Mouse (Mus musculus): Measurements from ENCODE around the gene Kalrn.

The Kalrn gene

DNA sequence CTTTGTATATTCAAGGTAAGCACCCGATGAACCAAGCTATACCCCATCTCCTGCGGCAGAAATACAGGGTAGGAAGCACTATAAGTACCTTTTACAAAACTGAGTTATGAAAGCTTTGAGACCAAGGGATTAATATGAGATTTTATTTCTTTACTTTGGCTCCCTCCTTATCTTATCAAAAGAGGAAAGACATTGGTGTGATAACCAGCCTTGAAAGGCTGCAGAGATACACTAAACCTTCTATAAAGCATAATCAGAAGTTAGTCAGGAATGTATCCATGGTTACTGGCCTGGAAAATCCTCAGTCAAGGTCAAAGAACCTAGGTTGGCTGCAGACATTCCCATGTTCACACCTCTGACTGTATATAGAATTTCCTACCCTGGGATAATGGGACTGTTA, 537.6 kb downstream of the Kalrn start:
- DNase-seq (ENCODE audit: low spot score), result no peak

DNA sequence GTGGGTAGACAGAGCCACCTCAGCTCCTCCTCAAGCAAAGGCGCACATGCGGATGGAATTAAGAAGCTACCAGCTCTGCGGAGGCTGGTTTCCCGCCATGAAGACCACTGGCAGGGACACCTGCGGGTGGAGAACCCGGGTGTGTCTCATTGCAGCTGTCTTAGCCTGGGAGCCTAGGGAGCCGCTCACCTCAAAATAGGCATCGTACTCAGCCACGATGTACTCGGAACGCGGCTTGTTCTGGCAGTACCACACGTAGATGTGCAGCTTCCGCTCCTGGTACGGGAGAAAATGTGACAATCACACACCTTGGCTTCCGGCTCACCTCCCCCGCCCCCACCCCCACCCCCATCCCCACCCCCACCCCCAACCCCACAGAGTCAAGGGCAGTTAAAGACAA, 539.1 kb downstream of the Kalrn start:
- no peak for DNase-seq (ENCODE audit: low spot score)

DNA sequence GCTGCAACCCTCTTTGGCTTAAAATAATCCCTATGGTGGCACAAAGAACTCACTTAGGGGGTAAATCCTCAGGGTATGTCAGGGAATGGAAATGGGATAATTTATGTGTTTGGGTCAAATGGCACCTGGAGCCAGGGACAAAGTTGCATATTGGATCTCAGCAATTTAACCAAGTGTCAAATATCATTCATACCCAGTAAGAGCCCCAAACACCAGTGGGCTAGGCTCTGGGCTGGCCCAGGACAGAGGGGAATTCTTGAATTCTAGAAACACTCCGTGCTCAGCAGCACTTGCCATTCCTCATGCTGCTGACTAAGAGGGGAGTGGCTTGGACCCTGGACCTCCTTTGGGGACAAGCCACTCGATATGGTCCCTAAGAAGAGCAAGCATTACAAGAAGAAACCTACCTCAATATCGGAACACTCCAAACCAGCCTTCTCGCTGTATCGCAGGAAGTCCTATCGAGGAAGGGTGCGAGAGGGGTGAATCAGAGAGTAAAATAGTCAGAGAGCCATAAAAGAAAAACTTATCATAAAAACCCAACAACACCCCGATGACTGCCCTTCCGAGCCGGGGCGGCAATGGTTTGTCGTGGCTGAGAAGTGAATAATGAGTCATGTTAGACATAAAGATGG, 541.2 kb downstream of the Kalrn start:
- DNase-seq (ENCODE audit: low spot score), result no peak

DNA sequence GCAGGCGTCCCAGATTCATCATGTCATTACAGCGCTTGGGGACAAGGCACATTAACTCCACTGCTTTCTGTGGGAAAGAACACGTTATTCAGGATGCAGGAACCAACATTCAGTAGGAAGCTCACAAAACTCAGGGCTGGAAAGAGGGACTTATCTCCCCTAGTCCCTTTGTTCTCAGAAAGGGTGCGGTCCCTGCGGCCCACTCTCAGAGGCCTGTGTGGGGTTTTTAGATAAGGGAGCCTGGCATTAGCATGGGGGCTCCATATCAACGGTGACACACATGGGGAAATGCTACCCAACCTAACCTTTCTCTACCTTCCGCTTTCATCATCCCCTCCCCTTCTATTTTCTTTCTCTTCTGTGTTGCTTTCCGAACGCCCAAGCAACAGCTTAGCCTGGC, 541.8 kb downstream of the Kalrn start:
- no peak for DNase-seq (ENCODE audit: low spot score)

DNA sequence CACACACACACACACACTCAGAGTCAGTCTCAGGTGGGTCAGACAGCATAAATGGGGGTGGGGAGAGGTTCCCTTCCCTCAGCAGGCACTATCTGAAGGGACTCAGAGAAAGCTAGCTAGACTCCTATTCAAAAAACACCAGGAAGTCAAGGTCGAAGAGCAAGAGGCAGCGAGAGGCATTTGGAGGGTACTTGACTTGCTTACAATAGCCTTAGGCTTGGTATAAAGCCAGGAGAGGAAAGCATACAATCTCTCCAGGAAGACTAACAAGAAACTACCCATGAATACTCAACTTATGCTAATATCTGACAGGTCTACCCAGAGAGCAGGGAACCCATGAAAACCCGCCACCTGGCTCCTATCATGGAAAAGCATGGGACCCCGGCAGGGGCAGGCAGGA, 543.0 kb downstream of the Kalrn start:
- no peak for DNase-seq (ENCODE audit: low spot score)

DNA sequence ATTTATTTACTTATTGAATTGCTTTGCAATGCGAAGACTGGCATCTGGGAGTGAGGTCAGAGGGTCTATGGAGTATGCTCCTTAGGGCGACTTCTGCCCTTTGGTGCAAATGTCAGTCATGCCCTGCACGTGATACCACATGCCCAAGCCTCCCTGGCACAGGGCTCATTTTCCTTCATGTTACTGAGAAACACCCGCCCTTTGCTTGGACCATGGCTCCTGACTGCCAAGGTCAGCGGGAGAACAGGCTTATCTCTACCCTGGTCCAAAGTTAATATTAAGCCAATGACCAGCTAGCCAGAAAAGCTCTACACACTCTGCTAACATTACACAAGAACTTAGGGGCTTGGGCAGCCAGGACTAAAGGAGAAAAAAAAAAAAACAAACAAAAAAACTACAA, 543.5 kb downstream of the Kalrn start:
- DNase-seq (ENCODE audit: low spot score), result no peak

DNA sequence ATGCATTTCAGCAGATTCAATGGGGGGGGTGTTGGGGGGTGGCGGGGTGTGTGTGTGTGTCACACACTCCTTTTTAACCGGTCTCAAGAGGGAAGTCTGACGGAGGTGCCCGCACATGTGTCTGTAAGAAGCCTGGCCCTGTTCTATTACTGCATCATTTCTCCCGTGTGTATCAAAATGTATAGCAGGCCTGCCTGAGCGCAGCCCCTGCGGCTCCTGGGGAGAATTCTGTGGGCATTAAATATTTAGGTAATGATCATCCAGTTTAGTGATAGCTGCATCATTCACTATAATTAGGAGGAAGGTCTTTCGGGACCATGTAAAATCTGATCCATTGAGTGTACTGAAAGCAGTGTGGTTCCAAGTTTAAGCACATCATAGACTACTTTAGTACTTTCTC, 556.1 kb downstream of the Kalrn start:
- no peak for DNase-seq (ENCODE audit: low spot score)

DNA sequence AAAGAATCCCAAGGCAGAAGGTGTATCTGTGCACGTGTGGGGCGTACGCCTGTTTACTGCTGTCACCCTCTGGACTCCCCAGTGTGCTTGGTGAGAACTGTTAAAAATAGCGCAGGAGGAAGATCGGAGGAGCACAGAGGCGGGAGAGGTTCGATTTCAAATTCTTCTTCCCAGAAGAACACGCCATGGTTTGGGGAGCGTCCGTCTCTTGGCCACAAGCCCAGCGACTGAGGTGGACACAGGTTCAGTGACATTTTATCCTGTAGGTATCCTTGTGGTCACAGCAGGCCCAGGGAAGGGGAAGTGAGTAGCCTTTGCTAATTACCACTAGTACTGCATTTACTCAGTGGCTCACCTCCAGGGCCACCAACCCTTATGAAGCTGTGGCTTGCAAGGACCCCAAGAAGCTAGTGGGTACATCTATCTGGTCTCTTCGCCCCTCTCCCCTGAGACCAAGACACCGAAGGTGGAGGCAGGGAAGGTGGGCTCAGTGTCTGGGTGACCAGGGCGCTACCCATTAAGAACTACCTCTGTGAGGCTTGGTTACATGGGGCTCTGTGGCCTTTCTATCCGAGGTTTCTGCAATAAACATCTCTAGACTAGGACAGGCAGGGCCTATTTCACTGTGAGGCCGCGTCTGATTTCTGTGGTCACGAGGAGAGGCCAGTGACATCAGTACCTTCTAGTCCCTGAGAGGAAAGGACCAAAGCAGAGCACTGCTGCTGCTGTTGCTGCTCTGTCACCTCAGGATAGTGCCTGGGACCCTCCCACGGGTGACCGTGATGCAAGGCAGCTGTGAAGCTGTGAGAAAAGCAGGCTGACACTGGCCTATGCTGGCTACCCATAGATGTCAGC, 561.1 kb downstream of the Kalrn start:
- no peak for DNase-seq (ENCODE audit: low spot score)

DNA sequence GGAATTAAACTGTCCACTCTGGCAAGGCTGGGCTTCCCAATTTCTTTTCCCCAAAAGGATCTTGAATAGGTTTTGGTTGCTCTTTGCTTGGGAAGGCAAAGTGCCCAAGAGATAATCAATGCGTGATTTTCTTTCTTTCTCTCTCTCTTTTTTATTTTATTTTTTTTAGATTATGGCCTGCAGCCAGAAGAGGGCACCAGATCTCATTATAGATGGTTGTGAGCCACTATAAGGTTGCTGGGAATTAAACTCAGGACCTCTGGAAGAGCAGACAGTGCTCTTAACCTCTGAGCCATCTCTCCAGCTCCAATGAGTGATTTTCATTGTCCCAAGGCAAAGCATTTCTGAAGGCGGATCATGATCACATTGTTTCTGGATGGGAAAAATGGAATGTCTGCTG, 563.8 kb downstream of the Kalrn start:
- DNase-seq (ENCODE audit: low spot score), result no peak

DNA sequence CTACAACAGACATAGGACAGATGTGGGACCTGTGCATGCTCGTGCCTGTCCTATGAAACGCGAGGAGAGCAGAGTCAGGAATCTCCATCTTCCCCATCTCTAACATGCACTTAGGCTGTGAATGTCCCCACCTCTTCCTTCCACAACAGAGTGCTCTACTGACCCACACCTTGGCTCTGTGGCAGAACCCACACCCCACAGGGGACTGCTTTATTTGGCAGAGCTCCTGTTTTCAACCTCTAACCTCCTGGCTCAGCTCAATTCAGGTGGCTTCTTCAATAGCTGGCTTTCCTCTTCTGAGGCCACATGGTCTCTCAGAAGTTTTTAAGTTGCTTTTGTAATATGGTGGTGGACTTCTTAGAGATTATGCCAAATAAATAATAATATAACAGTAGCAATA, 567.3 kb downstream of the Kalrn start:
- no peak for DNase-seq (ENCODE audit: low spot score)

DNA sequence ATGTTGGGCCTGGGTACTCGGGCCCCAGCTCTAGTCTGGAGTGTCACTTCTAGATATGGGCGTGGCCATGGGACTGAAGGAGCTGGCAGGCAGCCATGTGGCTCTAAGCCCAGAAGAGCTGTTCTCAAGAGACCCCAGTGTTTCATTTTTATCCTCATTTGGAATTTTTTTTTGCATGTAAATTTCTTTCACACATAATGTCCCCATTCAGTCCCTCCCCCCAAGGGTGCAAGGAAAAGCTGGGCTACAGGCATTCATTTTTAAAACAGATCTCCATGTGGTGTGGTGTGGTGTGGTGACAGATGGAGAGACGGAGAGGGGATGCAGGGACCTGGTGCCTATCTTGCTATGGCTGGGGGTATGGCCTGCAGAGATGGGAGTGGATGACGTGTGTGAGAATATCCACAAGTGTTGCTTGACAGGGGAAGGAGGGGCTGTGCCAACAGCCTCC, 569.2 kb downstream of the Kalrn start:
- no peak for DNase-seq (ENCODE audit: low spot score)

DNA sequence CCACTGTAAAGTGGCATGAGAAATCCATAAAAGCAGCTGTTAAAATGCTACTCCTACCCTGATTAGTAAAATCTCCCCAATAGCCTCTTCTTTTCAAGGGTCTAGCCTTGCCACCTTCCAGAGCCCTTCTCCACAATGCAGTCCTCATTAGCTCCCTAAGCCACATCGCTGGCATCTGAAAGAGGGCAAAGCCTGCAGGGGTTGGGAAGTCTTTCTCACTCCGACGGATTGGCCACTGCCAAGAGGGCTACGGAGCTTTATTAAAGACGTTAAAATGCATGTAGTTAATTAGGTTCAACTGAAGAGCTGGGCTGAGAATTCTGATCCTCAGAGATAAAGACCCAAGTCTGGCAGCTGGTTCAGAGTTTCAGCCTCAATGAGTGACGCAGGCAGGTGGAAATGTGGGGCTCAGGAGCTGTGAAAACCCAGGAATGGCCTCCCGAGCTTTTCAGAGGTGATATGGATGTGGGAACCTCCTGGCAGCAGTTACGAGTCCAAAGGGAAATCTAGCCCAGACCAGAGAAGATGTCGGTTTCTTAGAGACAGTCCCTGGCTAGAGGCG, 569.7 kb downstream of the Kalrn start:
- no peak for DNase-seq (ENCODE audit: low spot score)

DNA sequence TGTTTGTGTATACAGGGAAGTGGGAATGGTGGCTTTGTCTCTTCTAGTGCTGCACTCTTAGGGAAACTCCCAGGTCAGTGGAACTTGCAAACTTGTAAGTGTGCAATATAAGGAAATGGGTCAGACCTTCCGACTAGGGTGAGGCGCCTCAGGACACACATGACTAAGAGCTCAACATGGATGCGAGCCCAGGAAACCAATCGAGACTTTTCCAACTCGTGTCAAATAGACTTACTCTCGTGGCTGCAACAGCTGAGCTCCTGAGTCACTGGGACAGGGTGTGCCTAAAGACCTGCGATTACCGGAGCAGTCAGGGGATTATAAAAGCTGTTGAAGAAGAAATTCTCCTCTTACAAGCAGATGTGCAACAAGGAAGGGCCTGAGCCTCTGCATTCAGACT, 572.6 kb downstream of the Kalrn start:
- no peak for DNase-seq (ENCODE audit: low spot score)

DNA sequence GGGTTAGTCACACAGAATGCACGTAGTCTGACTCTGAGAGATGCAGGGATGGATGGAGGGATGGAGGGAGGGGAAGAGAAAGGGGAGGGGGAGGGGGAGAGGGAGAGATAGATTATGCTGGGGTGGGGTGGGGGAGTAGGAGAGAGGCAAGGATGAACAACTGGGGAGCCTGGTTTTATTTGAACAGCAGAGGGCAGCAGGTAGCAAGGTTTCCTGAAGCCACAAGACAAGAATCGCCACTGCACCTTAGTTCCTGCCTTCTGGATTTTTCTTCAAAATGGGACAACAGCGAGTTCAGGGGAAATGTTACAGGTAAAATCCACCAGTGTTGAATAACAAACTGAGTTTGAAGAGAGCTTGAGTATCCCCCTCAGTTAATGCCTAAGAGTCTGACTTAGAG, 573.9 kb downstream of the Kalrn start:
- peak; percentile 78 for DNase-seq (ENCODE audit: low spot score)

DNA sequence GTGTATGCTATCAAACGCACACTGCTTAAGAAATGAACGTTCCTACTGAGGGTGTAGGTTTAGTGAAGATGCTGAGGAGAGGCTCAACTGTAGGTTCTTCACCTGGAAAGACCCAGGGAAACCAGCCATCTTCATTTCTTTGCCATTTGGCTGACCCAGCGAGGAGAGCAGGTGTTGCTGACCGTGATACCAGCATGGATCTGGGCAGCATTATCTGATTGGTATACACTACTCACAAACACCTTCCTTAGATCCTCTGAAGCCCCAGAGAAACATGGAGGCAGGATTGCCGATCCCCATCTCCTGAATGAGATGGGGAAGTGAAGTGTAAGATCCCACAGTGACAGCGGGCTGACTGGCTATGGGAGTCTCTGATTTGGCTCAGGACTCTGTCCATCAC, 575.3 kb downstream of the Kalrn start:
- no peak for DNase-seq (ENCODE audit: low spot score)

DNA sequence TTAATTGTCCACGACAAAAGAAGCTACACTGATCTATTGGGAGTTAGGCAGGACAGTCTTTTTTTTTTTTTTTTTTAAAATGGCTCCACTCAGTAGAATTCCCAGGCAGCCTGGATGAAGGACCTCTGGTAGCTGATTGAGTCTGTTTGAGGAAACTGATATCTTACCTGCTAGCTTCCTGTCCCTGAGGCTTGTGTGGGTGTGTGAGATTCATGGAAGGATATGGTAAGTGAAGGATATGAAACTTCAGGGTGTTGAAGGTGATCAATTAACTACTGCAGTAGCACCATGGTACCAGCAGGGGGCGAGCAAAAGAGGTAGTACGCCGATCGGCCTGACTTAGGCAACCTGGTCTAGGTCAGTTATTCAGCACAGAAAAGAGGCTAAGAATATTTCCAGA, 577.3 kb downstream of the Kalrn start:
- peak; percentile 86 for DNase-seq (ENCODE audit: low spot score)

DNA sequence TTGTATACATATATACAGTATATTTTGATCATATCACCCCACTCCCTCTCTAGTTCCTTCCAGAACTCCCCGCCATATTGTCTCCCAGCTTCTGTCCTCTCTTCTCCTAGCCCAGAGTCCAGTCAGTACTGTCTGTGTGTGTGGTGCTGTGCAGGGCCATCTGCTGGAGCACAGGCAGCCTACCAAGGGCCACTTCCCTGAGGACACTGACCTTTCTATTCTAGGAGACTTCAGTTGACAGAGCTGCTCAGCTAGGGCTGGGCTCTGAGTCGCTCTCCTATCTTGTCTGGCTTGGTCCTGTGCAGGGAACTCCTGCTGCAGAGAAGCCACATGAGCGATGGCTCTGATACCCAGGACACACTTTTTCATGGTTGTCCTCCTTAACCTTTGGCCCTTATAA, 577.8 kb downstream of the Kalrn start:
- DNase-seq (ENCODE audit: low spot score), result no peak

DNA sequence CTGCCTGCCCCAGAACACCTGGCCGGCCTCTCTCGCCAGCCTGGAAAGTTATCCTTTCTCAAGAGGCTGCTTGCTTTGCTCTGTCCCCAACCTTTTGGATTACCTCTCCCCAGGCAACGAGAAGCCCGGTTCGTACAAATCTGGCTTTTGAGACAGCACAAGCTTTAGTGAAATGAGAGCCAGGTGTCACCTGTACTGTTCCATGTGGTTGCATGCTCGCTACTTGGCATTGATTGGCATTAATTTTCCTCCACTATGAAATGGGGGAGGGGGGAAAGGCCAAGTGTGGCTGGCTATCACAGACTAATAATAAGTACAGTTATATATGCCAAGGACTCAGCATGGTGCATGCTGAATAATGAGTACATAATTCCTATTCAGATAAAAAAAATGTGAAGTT, 579.0 kb downstream of the Kalrn start:
- DNase-seq (ENCODE audit: low spot score), result no peak

DNA sequence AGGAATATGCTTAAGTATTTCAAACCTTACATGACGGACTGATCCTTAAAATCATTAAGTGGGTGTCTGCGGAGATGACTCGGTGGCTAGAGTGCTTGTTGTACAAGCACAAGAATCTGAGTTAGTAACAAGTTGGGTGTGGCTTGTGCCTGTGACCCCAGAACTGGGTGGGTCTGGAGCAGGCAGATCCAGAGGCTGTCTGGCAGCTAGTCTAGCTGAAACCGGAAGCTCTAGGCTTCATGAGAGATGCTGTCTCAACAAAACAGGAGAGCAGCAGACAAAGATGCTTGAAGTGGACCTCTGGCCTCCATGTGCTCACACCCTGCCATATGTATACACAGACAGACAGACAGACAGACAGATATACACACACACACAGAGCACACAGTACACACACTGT, 582.6 kb downstream of the Kalrn start:
- DNase-seq (ENCODE audit: low spot score), result no peak

DNA sequence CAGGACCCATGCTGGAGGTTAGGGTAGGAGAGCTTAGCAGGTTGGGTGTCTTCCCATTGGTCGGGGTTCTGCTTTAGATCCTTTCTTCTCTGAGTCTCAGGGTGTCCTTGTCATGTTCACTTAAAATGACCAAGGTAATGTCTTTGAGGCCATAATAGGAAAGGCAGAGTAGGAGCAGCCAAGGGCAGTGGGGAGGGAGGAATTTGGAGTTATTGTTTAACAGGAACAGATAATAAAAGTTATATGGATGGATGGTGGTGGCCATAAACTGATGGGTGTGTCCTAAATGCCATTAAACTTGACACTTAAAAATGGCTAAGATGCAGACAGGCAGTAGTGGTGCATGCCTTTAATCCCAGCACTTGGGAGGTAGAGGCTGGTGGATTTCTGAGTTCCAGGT, 584.2 kb downstream of the Kalrn start:
- DNase-seq (ENCODE audit: low spot score), result no peak

DNA sequence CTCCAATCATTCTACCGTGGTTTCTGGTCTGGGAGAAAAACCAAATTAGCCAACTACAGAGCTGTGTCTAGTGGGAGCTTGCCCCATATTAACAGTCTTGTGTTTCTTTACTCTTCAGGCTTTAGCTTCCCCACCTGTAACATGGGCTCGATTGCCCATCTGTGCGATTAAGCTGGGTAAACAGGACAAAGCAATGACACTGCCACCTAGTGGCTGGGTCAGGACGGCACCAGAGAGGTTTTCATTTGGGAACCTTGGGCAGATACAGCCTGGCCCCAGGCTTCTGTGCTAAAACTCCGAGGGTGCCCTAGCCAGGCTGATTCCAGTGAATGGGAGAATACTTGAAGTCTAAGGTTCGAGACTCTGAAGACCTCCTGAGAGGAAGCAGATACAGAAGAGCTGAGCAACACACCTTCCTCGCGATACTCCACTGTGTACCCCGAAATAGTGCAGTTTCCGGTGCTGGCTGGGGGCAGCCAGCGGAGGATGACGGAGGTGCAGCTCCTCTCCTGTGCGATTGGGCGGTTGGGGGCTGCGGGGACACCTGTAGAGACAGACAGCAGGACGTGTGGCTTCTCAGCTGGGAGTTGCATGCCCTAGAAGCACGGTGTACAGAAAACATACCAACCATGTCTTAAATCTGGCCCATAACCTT, 584.8 kb downstream of the Kalrn start:
- DNase-seq (ENCODE audit: low spot score), result peak; percentile 72

DNA sequence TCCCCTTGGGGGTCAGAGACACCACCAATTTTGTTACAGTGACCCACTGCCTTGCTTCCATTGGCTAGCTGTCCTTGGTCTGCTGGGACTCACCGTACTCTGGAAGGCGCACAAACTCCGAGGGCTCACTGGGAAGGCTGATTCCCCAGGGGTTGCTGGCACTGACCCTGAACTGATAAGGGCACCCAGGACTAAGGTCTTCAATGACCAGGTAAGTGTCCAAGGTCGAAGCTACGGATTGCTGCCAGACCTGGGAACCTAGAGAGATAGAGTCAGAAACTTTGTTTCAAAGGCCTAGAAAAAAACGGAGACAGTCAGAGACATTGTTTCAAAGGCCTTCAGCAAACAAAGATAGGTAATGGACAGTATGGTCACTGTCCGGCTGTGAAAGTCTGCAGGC, 586.3 kb downstream of the Kalrn start:
- DNase-seq (ENCODE audit: low spot score), result no peak

DNA sequence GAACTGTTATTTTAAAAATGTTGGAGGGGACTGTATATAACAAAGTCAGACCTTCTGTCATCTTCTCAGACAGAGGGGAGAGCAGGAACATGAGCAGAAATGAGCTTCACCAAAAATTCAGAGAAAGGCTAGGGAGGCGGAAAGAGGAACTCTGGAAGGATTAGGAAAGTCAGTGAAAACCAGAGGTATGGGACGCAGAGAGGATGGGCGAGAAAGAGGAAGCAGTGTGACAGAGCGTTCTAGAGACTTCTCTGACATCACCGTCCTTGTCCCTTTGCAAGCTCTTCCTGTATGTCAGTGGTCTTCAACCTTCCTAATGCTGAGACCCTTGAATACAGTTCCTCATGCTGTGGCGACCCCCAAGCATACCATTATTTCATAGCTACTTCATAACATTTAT, 588.0 kb downstream of the Kalrn start:
- DNase-seq (ENCODE audit: low spot score), result no peak

All from retina, embryonic 14.5 days (tissue).